Mouse (Mus musculus): Measurements from ENCODE around the gene Tfe3.
"Not testable (repeated sequence)": the region's sequence is repeated elsewhere in the genome, so short reads cannot be mapped to it uniquely, and the experiment has no call there.

Gene Tfe3

DNA sequence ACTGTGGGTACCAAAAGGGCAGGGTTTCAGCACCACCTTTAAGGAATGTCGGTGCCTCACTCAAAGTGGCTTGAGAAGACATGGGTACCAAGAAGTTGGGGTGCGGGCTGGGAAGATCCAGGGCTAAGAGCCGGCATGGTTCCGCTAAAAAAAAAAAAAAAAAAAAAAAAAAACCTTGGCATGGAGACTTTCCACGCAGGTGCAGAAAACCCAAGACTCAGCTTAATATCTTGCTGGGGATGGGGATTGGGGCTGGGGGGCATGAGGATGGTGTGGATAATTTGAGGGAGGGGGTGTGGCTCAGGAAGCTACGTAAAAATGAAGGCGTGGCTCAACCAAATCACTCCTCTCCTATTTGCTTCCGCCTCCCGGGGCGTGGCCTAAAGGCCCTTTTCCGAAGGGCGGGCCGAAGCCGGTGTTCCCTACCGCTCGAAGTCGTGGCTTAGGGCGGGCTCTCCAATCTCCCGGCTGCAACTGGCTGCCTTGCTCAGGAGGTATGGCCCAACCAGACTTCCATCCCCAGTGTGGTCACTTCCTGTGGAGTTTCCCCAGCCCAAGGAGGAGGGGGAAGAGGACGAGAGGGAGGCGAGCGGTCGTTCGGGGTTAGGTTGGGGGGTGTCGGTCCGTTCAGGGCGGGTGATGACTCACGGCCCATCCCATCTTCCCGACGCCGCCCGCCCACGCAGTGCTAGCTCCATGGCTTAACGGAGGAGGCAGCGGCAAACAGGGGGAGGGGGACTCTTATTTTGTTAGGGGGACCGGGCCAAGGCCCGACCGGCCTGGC is at the start of gene Tfe3:
Gene Tfe3, plus strand, starts transcription at position 424 of the 784 bp plus-strand sequence.
- peak; percentile 90 to 93 for DNase-seq (ENCODE audit: low spot score in 2 of 2)

- not testable (repeated sequence) for DNase-seq (ENCODE audit: low spot score in 2 of 2)
Observed at GRCm38 (mm10) chrX:7713764-7714134, 48.6 kb upstream of the Tfe3 start.

DNA sequence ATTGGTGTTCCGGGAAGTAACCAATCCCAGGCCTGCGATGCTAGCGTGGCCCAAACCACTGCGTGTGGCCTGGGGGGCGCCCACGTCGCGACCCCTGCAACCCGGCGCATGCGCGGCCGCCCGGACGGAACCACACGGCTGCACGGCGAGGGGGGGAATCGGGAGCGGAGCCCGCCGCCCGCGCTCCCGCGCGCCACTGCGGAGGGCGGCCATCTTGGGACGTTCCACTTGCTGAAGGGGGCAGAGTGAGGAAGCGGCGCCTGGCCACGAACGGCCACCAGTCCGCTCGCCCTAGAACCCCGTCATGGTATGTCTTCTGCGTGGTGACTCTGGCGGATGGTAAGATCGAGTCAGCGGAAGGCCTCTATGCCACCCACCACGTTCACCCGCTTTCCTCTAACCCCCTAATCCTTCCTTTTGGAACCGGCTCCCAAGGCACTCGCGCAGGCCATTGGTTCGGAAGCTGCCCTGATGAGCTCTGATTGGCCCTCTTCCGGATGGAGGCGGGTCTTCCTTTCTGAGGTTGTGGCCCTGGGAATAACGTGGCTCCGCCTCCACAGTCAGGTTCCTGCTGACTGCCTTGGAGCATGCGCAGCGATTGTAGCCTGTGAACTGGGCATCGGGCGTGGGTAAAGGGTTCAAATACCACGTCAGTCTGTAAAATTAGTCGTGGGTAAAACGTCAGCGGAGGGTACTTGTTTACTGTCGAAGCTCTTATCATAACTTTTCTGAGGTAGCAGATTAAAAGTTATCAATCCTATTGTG is 48.0 kb upstream of the Tfe3 start, which contains the start of gene Wdr45:
Gene Wdr45, plus strand, starts transcription at position 199 of the 765 bp plus-strand sequence.
- peak; percentile 92 to 96 for DNase-seq (ENCODE audit: low spot score in 2 of 2)

- DNase-seq (ENCODE audit: low spot score in 2 of 2) = not testable (repeated sequence)
Observed at GRCm38 (mm10) chrX:7716058-7716457, 46.3 kb upstream of the Tfe3 start.

DNA sequence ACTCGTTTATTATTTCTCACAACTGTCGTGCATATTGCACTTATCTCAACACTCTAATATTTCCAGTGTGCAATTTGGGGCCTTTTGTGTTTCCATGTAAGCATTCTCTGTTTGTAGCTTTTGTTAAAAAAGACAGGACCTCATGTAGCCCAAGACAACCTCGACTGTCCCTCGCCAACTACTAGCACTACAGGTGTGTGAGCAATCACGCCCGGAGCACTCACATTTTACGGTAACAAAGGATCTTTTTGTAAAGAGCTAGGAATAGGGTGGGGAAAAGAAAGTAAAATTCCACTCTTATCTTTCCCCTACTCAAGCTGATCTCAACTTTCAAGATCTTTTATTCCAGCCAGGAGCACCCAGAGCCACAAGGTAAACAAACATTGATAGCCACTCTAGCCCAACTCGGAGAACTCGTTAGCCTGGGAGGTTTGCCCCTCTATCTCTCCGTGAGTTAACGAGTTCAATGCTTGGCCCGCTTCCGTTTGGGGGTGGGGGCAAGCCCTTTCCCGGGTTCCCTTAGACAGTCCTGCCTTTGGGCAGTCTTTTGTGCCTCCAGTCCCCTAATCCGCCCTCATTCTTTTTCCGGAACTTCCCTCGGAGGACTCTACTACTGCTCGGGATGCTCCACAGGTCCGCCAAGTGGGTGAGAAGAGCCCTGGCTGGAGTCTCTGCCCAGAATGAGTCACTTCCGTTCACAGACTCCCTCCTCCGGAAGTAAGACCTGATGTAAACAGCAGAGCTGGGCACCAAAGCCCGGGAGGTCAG is 40.7 kb upstream of the Tfe3 start, which contains the start of gene Gm45208:
Gene Gm45208, plus strand, starts transcription at position 732 of the 768 bp plus-strand sequence.
- DNase-seq (ENCODE audit: low spot score in 2 of 2) = peak; percentile 44

- DNase-seq (ENCODE audit: low spot score in 2 of 2) = no peak
Observed at GRCm38 (mm10) chrX:7722282-7722611, 40.1 kb upstream of the Tfe3 start.

DNA sequence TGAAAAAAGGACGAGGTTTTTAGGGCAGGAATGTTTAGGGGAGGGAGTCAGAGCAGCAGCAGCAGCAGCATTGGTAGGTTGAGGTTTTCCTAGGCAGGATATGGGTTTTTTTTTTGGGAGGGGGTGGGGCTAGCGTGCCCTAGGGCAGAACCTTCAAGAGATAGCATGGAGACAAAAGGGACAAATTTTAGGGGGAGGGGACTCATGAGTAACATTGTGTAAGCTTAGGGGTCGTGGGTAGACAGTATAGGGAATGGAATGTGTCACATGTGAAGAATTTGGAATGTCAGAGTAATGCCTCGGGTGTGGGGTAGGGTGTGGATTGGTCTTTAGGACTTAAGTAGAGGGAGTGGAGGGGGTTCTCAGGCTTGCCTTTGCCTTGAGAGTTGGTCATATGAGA is 39.7 kb upstream of the Tfe3 start:
- no peak for DNase-seq (ENCODE audit: low spot score in 2 of 2)

DNA sequence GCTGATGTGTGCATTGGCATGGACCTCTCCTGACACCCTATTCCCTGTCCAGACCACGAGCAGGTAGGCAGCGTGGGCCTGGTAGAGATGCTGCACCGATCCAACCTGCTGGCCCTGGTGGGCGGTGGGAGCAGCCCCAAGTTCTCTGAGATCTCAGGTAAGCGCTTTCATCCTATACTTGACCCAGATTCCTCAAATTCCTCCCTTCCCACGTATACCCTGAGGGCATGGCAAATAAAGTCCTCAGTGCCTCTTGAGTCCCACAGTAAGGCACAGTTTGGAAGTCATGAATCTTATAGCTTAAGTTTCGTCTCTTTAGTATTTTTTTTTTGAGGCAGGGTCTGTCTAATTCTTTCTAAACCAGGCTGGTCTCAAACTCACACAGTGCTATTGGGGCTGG is 38.2 kb upstream of the Tfe3 start:
- no peak for DNase-seq (ENCODE audit: low spot score in 2 of 2)

DNA sequence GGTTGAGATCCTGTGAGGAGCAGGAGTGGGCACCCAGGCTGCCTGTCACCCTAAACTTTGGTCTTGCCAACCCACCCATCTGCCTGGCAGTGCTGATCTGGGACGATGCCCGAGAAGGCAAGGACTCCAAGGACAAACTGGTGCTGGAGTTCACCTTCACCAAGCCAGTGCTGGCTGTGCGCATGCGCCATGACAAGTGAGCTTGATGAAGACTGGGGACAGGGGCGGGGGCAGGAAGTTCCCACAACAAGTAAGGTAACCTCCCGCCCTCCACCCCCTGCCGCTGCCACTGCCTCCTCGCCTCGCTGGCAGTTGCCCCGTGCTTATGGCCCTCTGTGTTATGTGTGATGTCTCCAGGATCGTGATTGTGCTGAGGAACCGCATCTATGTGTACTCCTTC is 36.5 kb upstream of the Tfe3 start:
- no peak for DNase-seq (ENCODE audit: low spot score in 2 of 2)

DNA sequence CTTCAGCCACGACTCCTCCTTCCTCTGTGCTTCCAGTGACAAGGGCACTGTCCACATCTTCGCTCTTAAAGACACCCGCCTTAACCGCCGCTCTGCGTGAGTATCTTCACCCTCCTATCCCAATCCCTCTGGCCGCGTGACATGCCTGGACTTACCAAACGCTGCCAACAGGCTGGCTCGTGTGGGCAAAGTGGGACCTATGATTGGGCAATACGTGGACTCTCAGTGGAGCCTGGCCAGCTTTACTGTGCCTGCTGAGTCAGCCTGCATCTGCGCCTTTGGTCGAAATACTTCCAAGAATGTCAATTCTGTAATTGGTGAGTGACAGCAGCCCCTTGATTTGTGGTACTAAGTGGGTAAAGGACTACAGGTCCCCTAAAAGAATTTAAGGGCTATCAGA is 35.2 kb upstream of the Tfe3 start:
- DNase-seq (ENCODE audit: low spot score in 2 of 2) = no peak

DNA sequence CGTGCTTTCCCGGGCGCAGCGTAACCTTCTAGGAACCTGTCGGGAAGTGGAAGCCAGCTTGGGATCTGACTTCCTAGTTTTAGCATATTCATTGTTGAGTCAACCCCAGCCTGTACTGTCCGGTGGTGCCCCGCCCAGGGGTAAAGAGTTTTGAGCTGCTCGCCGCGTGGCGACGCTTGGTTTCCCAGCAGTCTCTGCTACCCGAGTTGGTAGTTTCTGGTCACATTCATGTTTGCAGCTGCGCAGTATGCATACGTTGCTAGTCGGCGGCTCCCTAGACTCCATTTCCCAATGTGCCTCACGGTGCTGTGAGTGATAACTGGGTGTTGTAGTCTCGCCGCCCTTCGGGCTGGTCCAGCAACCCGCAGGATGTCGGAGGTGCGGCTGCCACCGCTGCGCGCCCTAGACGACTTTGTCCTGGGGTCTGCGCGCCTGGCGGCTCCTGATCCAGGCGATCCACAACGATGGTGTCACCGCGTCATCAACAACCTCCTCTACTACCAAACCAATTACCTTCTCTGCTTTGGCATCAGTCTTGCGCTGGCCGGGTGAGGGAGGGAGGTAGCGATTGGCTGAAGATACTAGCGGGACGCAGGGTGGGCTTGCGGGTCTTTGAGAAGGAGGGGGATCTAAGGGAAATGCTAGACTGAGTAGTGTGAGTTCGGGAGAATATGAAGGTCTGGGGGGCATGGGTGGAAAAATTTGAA is 34.0 kb upstream of the Tfe3 start, which contains the start of gene Praf2:
Gene Praf2, plus strand, starts transcription at position 225 of the 707 bp plus-strand sequence.
- peak; percentile 75 to 86 for DNase-seq (ENCODE audit: low spot score in 2 of 2)

DNA sequence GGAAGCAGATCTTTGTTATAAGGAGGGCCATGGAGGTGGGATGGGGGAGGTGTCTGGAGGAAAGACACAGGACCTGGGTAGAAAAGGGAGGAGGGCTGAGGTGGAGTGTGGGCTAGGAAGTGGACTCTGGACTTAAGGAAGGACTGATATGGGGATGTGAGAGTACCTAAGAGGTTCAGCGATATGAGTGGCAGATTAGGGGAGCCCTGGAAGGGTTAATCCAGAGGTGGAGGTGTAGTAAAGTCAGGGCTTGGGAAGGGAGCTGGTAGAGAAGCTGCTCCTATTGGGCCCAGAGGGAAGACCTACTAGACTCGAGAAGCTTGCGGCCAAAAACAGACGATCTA is 33.5 kb upstream of the Tfe3 start:
- no peak for DNase-seq (ENCODE audit: low spot score in 2 of 2)

GRCm38 (mm10) chrX:7733571-7734156 is 28.7 kb upstream of the Tfe3 start:
- peak in 1 of 2 experiments; percentile 41 for DNase-seq (ENCODE audit: low spot score in 2 of 2)

DNA sequence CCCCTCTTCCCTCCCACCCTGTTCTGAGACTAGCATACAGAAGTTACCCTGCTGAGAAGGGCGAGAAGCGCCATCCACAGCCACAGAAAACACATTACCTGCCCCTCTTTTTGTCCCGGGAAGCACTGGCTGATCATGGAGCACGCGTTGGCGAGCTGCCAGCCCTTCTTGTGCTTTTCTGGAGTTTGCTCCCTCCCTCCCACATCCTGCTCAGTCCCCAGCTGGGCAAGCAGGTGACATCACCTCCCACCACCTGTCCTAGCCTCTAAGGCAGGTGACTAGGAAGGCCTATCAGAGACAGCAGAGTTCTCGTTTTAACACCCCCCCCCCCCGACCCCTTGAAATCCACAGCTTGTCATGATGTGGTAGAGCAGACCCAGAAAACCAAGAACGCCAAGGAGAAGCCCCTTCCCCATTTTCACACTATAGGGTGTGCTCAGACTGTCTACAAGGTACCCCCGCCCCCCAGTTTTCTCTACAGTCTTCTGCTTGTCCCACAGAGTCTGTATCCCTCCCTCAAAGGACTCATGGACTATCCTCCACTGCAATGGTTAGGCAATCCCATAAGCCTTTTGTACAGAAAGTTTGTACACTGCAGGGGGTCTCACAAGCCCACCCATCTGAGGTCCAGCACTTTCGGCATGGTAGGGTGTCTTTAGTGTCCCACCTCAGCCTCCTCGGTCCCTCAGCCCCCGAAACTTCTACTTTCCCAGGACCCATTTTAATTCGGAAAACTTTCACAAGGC is 22.9 kb upstream of the Tfe3 start:
- no peak for DNase-seq (ENCODE audit: low spot score in 2 of 2)

- no peak for DNase-seq (ENCODE audit: low spot score in 2 of 2)
Observed at GRCm38 (mm10) chrX:7740082-7740819, 22.1 kb upstream of the Tfe3 start.

DNA sequence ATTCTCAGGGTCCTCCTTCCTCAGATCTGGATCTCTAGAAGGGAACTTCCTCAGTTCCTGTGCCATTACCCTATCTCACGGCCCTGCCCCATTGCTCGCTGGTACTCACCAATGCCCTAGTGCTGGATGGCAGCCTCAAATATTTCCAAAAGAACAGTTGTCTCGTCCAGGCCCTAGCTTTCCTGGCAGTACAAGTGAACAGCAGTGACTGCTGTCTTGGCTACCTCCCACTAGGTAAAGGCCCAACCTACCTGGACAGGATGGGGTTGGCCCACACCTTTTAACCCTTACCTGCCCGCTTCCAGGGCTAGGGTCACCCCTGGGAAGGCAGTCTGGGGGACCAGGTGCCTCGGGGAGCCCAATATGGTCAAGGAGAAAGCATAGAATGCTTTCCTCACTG is 21.3 kb upstream of the Tfe3 start:
- DNase-seq (ENCODE audit: low spot score in 2 of 2) = no peak

GRCm38 (mm10) chrX:7743470-7743869 is 18.9 kb upstream of the Tfe3 start:
- DNase-seq (ENCODE audit: low spot score in 2 of 2) = no peak

GRCm38 (mm10) chrX:7744940-7745339 is 17.4 kb upstream of the Tfe3 start:
- DNase-seq (ENCODE audit: low spot score in 2 of 2) = no peak

- DNase-seq (ENCODE audit: low spot score in 2 of 2) = no peak
Observed at GRCm38 (mm10) chrX:7745429-7745828, 16.9 kb upstream of the Tfe3 start.

Data from left cerebral cortex, adult 9 months (tissue).